Mouse (Mus musculus) adrenal gland, postnatal 10 days (tissue): ENCODE data around the gene Nme7. TPM values are rescaled to one million over a fixed set of nuclear protein-coding genes. Genes with fewer than 3 reads are reported as not detected.

Source experiments
- DNase-seq: peaks from one replicate; pipeline ENCODE4 v3.0.0; 2021; ENCODE audit warnings: mixed read lengths
- total RNA-seq, 2 experiments: library from RNA; stranded (reverse); gene quantifications; 2 replicates each; pipeline ENCODE4 v1.2.3; 2021

Nme7 gene
- total RNA-seq, 2 experiments from 2014 or later = 14.5 to 17.2 TPM

- DNase-seq = no peak
Measured at GRCm38 (mm10) chr1:164320731-164321130, 16.8 kb downstream of the Nme7 start.

GRCm38 (mm10) chr1:164321408-164321807 lies 17.5 kb downstream of the Nme7 start:
- DNase-seq = no peak

- no peak for DNase-seq
Measured at GRCm38 (mm10) chr1:164322987-164323650, 19.2 kb downstream of the Nme7 start.

- no peak for DNase-seq
Measured at GRCm38 (mm10) chr1:164324221-164324620, 20.3 kb downstream of the Nme7 start.

- no peak for DNase-seq
Measured at GRCm38 (mm10) chr1:164324878-164325277, 21.0 kb downstream of the Nme7 start.

- no peak for DNase-seq
Measured at GRCm38 (mm10) chr1:164326600-164327155, 22.8 kb downstream of the Nme7 start.

- no peak for DNase-seq
Measured at GRCm38 (mm10) chr1:164327764-164328163, 23.8 kb downstream of the Nme7 start.

- DNase-seq = no peak
Measured at GRCm38 (mm10) chr1:164332559-164332958, 28.6 kb downstream of the Nme7 start.

- DNase-seq = no peak
Measured at GRCm38 (mm10) chr1:164335435-164335834, 31.5 kb downstream of the Nme7 start.

- no peak for DNase-seq
Measured at GRCm38 (mm10) chr1:164335846-164336245, 31.9 kb downstream of the Nme7 start.

GRCm38 (mm10) chr1:164342161-164342560 lies 38.2 kb downstream of the Nme7 start:
- DNase-seq = peak; percentile 43

GRCm38 (mm10) chr1:164353443-164353842 lies 49.5 kb downstream of the Nme7 start:
- DNase-seq = no peak

- DNase-seq = no peak
Measured at GRCm38 (mm10) chr1:164357995-164358394, 54.1 kb downstream of the Nme7 start.

GRCm38 (mm10) chr1:164361997-164362396 lies 58.1 kb downstream of the Nme7 start:
- DNase-seq = no peak

GRCm38 (mm10) chr1:164366156-164367128 lies 62.5 kb downstream of the Nme7 start:
- DNase-seq = peak; percentile 86

- no peak for DNase-seq
Measured at GRCm38 (mm10) chr1:164368152-164368551, 64.2 kb downstream of the Nme7 start.

GRCm38 (mm10) chr1:164369781-164370180 lies 65.9 kb downstream of the Nme7 start:
- DNase-seq = no peak

- no peak for DNase-seq
Measured at GRCm38 (mm10) chr1:164373029-164373428, 69.1 kb downstream of the Nme7 start.

- no peak for DNase-seq
Measured at GRCm38 (mm10) chr1:164374020-164374419, 70.1 kb downstream of the Nme7 start.

GRCm38 (mm10) chr1:164375626-164376025 lies 71.7 kb downstream of the Nme7 start:
- no peak for DNase-seq

- DNase-seq = no peak
Measured at GRCm38 (mm10) chr1:164376761-164377487, 73.0 kb downstream of the Nme7 start.

GRCm38 (mm10) chr1:164383621-164384020 lies 79.7 kb downstream of the Nme7 start:
- no peak for DNase-seq
